Mouse (Mus musculus) hindbrain, embryonic 12.5 days (tissue): ENCODE data around the gene Gm20695. TPM values are rescaled to one million over a fixed set of nuclear protein-coding genes. Genes with fewer than 3 reads are reported as not detected.

Source experiments
- ATAC-seq: fragments of 200-750 bp; cut with Nextera tagmentation; 2 replicates; pipeline ENCODE4 v1.8.0; 2017; ENCODE audit warnings: moderate TSS enrichment; ENCODE audit not compliant: low FRiP score
- H3K27ac ChIP-seq: fragments of 300-500 bp; sonication (generic); 2 replicates; pipeline ENCODE4 v1.5.1; 2016; ENCODE audit warnings: mild to moderate bottlenecking
- H3K27me3 ChIP-seq: fragments of 300-500 bp; sonication (generic); 2 replicates; pipeline ENCODE4 v1.6.1; 2016; ENCODE audit warnings: mild to moderate bottlenecking
- H3K36me3 ChIP-seq: fragments of 300-500 bp; sonication (generic); 2 replicates; pipeline ENCODE4 v1.6.1; 2016; ENCODE audit warnings: mild to moderate bottlenecking
- H3K4me1 ChIP-seq: fragments of 300-500 bp; sonication (generic); 2 replicates; pipeline ENCODE4 v1.6.1; 2016
- H3K4me2 ChIP-seq: fragments of 300-500 bp; sonication (generic); replicated peaks from 2 replicates; pipeline ENCODE4 v1.6.1; 2016; ENCODE audit warnings: mild to moderate bottlenecking
- H3K4me3 ChIP-seq: fragments of 300-500 bp; sonication (generic); 2 replicates; pipeline ENCODE4 v1.5.1; 2016; ENCODE audit warnings: mild to moderate bottlenecking
- H3K9ac ChIP-seq: fragments of 300-500 bp; sonication (generic); 2 replicates; pipeline ENCODE4 v1.6.1; 2016; ENCODE audit warnings: mild to moderate bottlenecking, moderate library complexity
- H3K9me3 ChIP-seq: fragments of 300-500 bp; sonication (generic); replicated peaks from 2 replicates; pipeline ENCODE4 v1.6.1; 2016; ENCODE audit warnings: mild to moderate bottlenecking
- WGBS: fragments of 180-500 bp; shearing (Covaris S2); methylation state at CpG from one replicate; pipeline ENCODE4 v1.1.7; 2016; 5-methylcytosine and 5-hydroxymethylcytosine counted together
- polyA plus RNA-seq: library from polyadenylated mRNA; unstranded; fragments of >200 nt; fragmentation: Nextera tagmentation; extraction: Ambion mirVana; gene quantifications from 2 replicates; pipeline ENCODE4 v1.2.1, GENCODE M21; 2016

Gm20695 gene
- polyA plus RNA-seq, 1 experiment from 2014 or later = 3.0 TPM

DNA sequence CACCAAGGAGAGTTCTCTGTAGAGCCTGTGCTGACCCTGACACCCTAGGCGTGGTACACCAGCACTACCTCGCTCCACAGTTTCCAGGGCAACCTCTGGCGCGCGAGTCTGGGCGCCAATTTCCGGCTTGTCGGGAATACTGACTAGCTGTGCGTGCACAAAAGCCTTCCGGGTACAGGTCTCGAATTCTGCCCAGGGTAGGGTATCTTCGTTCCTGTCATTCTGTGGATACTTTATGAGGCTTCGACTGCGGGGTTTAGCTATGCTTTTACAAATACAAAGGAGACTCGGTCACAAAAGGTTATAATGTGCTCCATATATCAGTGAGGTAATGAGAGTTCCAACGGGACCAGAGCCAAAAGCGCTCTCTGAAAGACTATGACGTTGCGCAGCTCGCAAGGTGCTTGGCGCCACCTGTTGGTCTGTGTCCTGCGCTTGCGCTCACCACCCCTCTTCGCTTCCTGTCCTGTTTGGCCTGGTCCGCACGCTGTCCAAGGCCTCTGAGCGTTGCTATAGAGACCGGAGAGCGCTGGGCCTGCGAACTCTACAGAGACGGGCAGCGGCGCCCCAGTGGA is 24.2 kb downstream of the Gm20695 start, which contains the start of the genes 1700037C18Rik and Cluap1:
Gene 1700037C18Rik (minus strand): TSS at position 153 of the 575 bp plus-strand sequence.
Gene Cluap1 (plus strand): TSS at position 265 of the 575 bp plus-strand sequence.
- peak within 1 kb of the TSS; percentile 78 for H3K4me2 ChIP-seq
- peak; percentile 97 for ATAC-seq
- H3K36me3 ChIP-seq = peaks cover 43% of the 10 kb centered on the region
- H3K27me3 ChIP-seq = no peaks in the 10 kb centered on the region
- no peaks in the 10 kb centered on the region for H3K9me3 ChIP-seq
- H3K9ac ChIP-seq = peak within 1 kb of the TSS; percentile 68
- H3K4me1 ChIP-seq = peaks cover 11% of the 10 kb centered on the region
- H3K27ac ChIP-seq = peak within 1 kb of the TSS; percentile 66
- peak within 1 kb of the TSS; percentile 60 for H3K4me3 ChIP-seq
- under 1% methylated on average over 33 of the region's 33 CpGs for WGBS

DNA sequence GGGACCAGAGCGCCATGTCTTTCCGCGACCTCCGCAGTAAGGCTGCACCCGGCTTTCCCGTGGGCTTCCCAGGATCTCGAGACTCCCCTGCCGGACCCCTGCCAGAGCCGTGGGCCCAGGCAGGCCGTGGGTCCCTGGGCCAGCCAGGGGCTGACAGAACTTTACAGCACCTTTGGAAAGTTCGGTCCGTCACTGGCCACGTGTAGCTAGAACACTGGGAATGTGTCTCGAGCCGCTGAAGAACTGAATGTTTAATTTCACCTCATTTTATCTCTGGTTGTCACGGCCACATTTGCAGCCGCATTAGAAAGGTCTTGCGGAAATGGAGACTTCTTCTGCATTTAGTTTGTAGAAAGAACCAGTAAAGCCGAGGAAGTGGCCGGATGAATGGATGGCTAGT is 24.7 kb downstream of the Gm20695 start:
- Histone ChIP-seq H3K4me2 (peak overlapping the region; percentile 78), H3K4me1 (peaks cover 11% of the 10 kb centered on the region), H3K4me3 (peak overlapping the region; percentile 60), H3K27me3 (no peaks in the 10 kb centered on the region), H3K27ac (peak overlapping the region; percentile 66), H3K9me3 (no peaks in the 10 kb centered on the region), H3K9ac (peak overlapping the region; percentile 68), H3K36me3 (peaks cover 42% of the 10 kb centered on the region)
- ATAC-seq = no peak; the same call in 1 of the 2 replicates
- 12% methylated on average over 20 of the region's 20 CpGs for WGBS

DNA sequence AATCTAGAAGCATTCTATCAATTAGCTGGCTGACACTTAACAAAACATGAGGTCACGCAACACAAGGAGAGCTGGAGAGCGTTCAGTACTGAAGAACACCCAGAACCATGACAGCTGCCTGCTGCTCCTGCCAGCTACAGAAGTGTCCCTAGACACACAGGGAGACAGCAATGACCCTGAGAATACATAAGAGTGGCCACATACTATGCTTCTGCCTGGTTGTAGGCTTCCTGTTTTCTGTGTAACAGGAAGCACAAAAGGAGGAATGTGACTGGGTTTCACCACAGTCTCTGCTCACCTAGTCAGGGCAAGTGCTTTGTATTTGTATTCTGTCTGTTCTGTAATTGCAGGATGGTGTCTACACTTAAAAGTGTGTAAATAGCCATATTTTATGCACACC is 36.3 kb downstream of the Gm20695 start:
- 94% methylated on average over 2 of the region's 2 CpGs for WGBS
- Histone ChIP-seq H3K27ac (no peak overlapping the region), H3K4me3 (no peak overlapping the region), H3K36me3 (peaks cover 54% of the 10 kb centered on the region), H3K9me3 (no peaks in the 10 kb centered on the region), H3K4me2 (no peak overlapping the region), H3K4me1 (no peaks in the 10 kb centered on the region), H3K27me3 (no peaks in the 10 kb centered on the region), H3K9ac (no peak overlapping the region)
- no peak for ATAC-seq

DNA sequence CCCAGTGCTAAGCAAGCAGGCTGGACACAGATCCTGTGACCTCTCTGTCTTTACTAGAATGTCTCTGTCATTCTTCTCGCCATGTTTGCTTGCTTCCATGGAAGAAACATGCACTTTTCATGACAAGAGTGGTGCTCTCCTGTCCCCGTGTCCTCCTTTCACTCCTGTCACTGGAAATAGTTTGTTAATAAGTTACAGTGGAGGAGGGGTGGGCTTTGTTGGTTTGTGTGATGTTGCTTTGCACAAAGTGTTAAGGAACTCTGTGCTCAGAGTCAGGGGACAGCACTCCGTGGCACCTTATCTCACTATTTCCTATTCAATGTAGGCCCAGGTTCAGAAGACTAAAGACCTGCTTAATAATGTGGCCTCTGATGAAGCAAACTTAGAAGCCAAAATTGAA is 39.1 kb downstream of the Gm20695 start:
- no peaks in the 10 kb centered on the region for H3K4me1 ChIP-seq
- no peak overlapping the region for H3K4me3 ChIP-seq
- no peaks in the 10 kb centered on the region for H3K9me3 ChIP-seq
- WGBS = 89% methylated on average over 3 of the region's 3 CpGs
- peaks cover 60% of the 10 kb centered on the region for H3K36me3 ChIP-seq
- H3K27ac ChIP-seq = no peak overlapping the region
- no peaks in the 10 kb centered on the region for H3K27me3 ChIP-seq
- ATAC-seq = no peak
- H3K9ac ChIP-seq = no peak overlapping the region
- H3K4me2 ChIP-seq = no peak overlapping the region

DNA sequence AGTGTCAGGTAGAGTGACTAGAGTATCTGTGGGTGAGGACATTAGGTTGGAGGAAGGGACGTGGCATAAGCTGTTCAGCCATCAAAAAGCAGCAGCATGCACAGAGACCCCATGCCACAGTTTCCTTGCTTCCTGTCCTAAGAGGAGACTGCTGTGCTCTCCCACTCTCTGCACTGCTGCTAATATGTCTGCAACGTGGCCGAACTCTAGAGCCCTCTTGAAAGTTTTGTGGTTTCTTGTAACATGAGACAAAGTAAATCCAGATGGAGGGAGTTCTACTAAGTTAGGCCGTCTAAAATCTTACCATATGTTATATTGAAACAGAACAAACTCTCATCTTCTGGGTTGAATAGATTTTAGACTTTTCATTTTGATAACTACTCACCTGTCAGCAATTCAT is 39.5 kb downstream of the Gm20695 start:
- H3K27ac ChIP-seq = no peak overlapping the region
- H3K36me3 ChIP-seq = peaks cover 63% of the 10 kb centered on the region
- no peaks in the 10 kb centered on the region for H3K4me1 ChIP-seq
- no peak for ATAC-seq
- no peak overlapping the region for H3K4me3 ChIP-seq
- no peak overlapping the region for H3K4me2 ChIP-seq
- no peaks in the 10 kb centered on the region for H3K9me3 ChIP-seq
- H3K27me3 ChIP-seq = no peaks in the 10 kb centered on the region
- no peak overlapping the region for H3K9ac ChIP-seq
- 75% methylated on average over 4 of the region's 4 CpGs for WGBS

DNA sequence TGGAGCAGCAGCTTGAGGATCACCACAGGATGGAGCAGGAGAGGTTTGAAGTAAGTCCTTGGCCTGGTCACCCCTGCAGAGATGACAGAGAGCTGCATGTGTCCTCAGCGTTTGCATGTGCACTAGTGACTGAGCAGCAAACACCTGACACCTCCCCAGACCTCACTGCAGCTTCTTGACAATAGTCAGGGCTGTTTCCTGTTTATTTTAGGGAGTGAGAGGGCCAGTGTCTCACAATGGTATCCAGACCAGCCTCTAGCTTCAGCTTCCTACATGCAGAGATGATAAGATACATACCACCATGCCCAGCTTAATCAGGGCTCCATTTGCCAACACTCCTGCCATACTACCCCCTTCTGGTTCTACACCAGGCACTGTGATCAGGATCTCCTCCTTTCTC is 44.1 kb downstream of the Gm20695 start:
- Histone ChIP-seq H3K9ac (no peak overlapping the region), H3K4me1 (no peaks in the 10 kb centered on the region), H3K27me3 (no peaks in the 10 kb centered on the region), H3K27ac (no peak overlapping the region), H3K4me2 (no peak overlapping the region), H3K36me3 (peaks cover 63% of the 10 kb centered on the region), H3K9me3 (no peaks in the 10 kb centered on the region), H3K4me3 (no peak overlapping the region)
- 86% methylated on average over 1 of the region's 1 CpGs for WGBS
- ATAC-seq = no peak

DNA sequence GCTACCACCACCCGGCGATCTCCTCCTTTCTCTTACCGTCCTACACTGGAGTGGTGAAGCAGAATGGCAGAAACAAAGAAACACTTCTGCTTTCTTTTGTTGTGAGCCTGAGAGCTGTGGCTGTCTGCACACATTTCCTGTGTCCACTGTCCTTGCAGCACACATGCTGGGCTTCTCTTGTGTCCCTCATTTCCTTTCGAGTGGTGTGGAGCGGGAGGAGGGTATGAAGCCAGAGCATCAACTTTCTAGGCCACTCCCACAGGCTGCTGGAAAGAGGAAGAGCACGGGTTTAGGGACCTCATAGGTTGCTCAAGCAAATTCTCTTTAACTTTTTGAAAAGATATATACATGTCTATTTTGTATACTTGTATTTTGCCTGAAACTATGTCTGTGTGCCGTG is 44.7 kb downstream of the Gm20695 start:
- Histone ChIP-seq H3K36me3 (peaks cover 64% of the 10 kb centered on the region), H3K9ac (no peak overlapping the region), H3K27ac (no peak overlapping the region), H3K27me3 (no peaks in the 10 kb centered on the region), H3K4me1 (no peaks in the 10 kb centered on the region), H3K9me3 (no peaks in the 10 kb centered on the region), H3K4me2 (no peak overlapping the region), H3K4me3 (no peak overlapping the region)
- ATAC-seq = no peak
- WGBS = 76% methylated on average over 7 of the region's 7 CpGs

DNA sequence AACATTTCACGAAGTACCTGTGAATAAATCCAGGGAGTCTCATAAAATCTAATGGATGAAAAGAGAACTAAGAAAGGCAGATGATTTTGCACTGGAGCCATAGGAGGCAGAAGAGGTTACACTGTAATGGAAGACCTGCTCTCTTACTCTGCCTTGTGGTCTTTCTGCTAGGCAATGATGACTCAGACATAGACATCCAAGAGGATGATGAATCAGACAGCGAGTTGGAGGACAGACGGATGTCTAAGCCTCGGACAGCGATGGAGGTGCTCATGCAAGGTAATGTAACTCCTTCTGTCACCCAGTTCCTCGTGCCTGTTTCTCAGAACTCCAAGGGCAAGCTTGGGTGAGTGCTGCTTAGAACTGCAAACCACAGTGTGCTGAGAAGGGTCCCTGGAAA is 49.1 kb downstream of the Gm20695 start:
- Histone ChIP-seq H3K4me3 (no peak overlapping the region), H3K9ac (no peak overlapping the region), H3K27me3 (no peaks in the 10 kb centered on the region), H3K36me3 (peaks cover 74% of the 10 kb centered on the region), H3K9me3 (no peaks in the 10 kb centered on the region), H3K4me2 (no peak overlapping the region), H3K27ac (no peak overlapping the region), H3K4me1 (no peaks in the 10 kb centered on the region)
- no peak for ATAC-seq
- 94% methylated on average over 6 of the region's 6 CpGs for WGBS

DNA sequence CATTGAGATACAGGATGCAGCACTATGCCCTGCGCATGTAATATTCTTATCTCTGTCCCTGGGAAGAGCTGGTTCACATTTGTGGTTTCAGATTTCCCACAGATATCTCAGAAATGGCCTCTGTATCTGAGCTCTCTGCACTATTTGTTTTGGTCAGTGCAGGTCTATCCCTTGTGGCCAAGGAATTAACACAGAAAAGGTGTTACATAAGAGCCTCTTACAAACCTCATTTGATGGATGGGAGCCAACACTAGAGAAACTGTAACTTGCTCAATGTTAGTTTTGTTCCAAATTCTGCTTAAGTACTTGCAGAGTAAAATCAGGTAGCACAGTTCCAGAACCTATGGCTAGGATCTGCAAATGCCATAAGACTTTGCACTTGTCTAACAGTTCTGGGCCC is 49.6 kb downstream of the Gm20695 start:
- Histone ChIP-seq H3K4me3 (no peak overlapping the region), H3K36me3 (peaks cover 75% of the 10 kb centered on the region), H3K4me2 (no peak overlapping the region), H3K27me3 (no peaks in the 10 kb centered on the region), H3K9ac (no peak overlapping the region), H3K27ac (no peak overlapping the region), H3K9me3 (no peaks in the 10 kb centered on the region), H3K4me1 (no peaks in the 10 kb centered on the region)
- 92% methylated on average over 1 of the region's 1 CpGs for WGBS
- ATAC-seq = no peak

DNA sequence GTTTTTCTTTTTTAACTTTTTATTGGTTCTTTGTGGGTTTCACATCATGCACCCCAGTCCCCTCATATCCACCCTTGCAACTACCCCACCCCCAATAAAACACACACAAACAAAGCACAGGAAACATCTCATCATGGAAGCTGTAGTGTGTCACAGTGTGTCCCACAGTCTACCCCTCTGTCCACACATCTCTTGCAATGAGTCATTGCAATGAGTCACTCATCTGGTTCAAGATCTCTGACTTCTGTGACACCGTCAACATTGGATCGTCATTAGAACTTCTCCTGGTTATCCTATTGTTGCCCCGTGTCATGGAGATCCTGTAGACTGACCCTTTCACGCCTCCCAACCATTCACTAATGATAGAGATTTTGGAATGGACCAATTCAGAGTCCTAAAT is 50.3 kb downstream of the Gm20695 start:
- peaks cover 73% of the 10 kb centered on the region for H3K36me3 ChIP-seq
- ATAC-seq = no peak
- H3K9me3 ChIP-seq = no peaks in the 10 kb centered on the region
- no peak overlapping the region for H3K4me2 ChIP-seq
- H3K9ac ChIP-seq = no peak overlapping the region
- H3K4me1 ChIP-seq = no peaks in the 10 kb centered on the region
- 86% methylated on average over 4 of the region's 4 CpGs for WGBS
- H3K27ac ChIP-seq = no peak overlapping the region
- no peaks in the 10 kb centered on the region for H3K27me3 ChIP-seq
- H3K4me3 ChIP-seq = no peak overlapping the region

DNA sequence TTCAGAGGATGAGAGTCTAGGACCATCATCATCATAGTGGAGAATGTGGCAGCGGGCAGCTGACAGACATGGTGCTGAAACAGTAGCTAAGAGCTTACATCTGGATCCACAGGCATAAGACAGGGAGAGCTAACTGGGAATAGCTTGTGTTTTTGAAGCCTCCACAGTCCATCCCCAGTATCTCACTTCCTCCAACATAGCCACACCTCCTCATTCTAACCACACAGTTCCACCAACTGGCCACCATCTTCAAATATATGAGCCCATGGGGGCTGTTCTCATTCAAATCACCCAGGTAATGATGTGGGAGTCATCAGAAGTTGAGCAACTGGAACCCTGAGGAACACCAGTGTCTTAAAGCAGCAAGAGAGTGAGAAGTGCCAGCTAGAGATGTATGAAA is 66.7 kb downstream of the Gm20695 start:
- Histone ChIP-seq H3K4me2 (no peak overlapping the region), H3K27me3 (no peaks in the 10 kb centered on the region), H3K27ac (no peak overlapping the region), H3K36me3 (no peaks in the 10 kb centered on the region), H3K9ac (no peak overlapping the region), H3K9me3 (no peaks in the 10 kb centered on the region), H3K4me1 (no peaks in the 10 kb centered on the region), H3K4me3 (no peak overlapping the region)
- 92% methylated on average over 1 of the region's 1 CpGs for WGBS
- ATAC-seq = no peak

DNA sequence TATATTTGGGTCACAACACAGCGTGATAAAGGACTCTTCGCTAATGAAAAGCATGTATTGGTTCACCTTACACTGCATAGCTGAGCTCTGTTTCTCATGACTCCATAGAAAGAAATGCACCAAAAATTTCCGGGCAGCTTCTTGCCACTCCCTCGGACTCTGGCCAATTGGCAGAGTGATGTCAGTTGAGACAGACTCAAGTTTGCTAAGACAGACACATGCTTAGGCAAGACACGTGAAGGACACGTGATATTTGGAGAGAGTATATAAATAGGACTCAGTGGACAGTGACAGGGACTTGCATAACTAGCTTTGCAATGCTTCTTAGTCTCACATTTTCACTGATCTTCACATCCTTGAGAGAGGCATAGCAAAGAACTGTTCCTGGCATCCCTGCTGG is 71.9 kb downstream of the Gm20695 start:
- Histone ChIP-seq H3K9me3 (no peaks in the 10 kb centered on the region), H3K27me3 (no peaks in the 10 kb centered on the region), H3K4me1 (no peaks in the 10 kb centered on the region), H3K9ac (no peak overlapping the region), H3K4me2 (no peak overlapping the region), H3K4me3 (no peak overlapping the region), H3K27ac (no peak overlapping the region), H3K36me3 (no peaks in the 10 kb centered on the region)
- WGBS = 82% methylated on average over 6 of the region's 6 CpGs
- no peak for ATAC-seq

DNA sequence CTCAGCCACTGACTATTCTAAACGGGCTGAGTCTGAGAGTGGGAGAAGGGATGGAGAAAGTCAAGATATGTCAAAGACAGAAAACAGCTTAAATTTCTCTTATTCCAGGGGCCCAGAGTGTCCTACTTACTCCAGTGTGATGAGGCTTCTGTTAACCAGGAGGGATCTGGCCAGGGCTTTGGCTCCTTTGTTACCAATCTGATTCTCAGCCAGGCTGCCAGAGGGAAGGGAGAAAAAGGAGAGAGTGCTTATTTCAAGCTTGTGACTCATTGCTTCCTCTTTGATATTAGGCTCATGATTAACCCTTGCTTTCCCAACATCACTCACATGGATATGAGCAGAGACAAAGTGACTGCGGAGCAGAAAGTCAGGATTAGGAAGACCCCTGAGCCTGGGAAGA is 74.8 kb downstream of the Gm20695 start:
- H3K4me3 ChIP-seq = no peak overlapping the region
- no peaks in the 10 kb centered on the region for H3K4me1 ChIP-seq
- ATAC-seq = no peak
- no peaks in the 10 kb centered on the region for H3K27me3 ChIP-seq
- H3K36me3 ChIP-seq = no peaks in the 10 kb centered on the region
- no peaks in the 10 kb centered on the region for H3K9me3 ChIP-seq
- H3K9ac ChIP-seq = no peak overlapping the region
- 79% methylated on average over 2 of the region's 2 CpGs for WGBS
- no peak overlapping the region for H3K4me2 ChIP-seq
- no peak overlapping the region for H3K27ac ChIP-seq
